Mouse (Mus musculus) E14TG2a.4 (cell line): ENCODE data around the gene Cyb561.

Experiments
- CTCF ChIP-seq: conservative IDR thresholded peaks from 2 replicates; pipeline ENCODE4 v1.5.1; 2014; ENCODE audit warnings: low read length
- POU5F1 ChIP-seq: IDR thresholded peaks from 2 replicates; pipeline ENCODE4 v1.6.1; 2014; ENCODE audit warnings: low read length, borderline replicate concordance

GRCm38 (mm10) chr11:105922769-105923663 is 30.1 kb downstream of the Cyb561 start:
- TF ChIP-seq CTCF = no peak
- no peak for TF ChIP-seq POU5F1
